Mouse (Mus musculus) liver, embryonic 16.5 days (tissue): ENCODE measurements around the gene Coq4. TPM values are rescaled to one million over a fixed set of nuclear protein-coding genes. Genes with fewer than 3 reads are reported as not detected.
A peak's percentile ranks its signal among the peaks of the same experiment; 100 is the strongest.

Source experiments
- ATAC-seq: fragments of 200-750 bp; cut with Nextera tagmentation; 2 replicates; pipeline ENCODE4 v1.8.0; 2017; ENCODE audit warnings: low read depth, mild to moderate bottlenecking, moderate number of reproducible peaks, moderate library complexity
- H3K27ac ChIP-seq: fragments of 300-500 bp; sonication (generic); 2 replicates; pipeline ENCODE4 v1.5.1; 2014; ENCODE audit warnings: mild to moderate bottlenecking, low read length
- H3K27me3 ChIP-seq: fragments of 300-500 bp; sonication (generic); 2 replicates; pipeline ENCODE4 v1.6.1; 2014; ENCODE audit warnings: low read depth, low read length, mixed read lengths; ENCODE audit not compliant: control insufficient read depth, insufficient read depth
- H3K36me3 ChIP-seq: fragments of 300-500 bp; sonication (generic); 2 replicates; pipeline ENCODE4 v1.6.1; 2014; ENCODE audit warnings: mild to moderate bottlenecking; ENCODE audit not compliant: control insufficient read depth, insufficient read depth
- H3K4me1 ChIP-seq: fragments of 300-500 bp; sonication (generic); 2 replicates; pipeline ENCODE4 v1.6.1; 2014; ENCODE audit warnings: low read depth, low read length, mixed read lengths; ENCODE audit not compliant: control insufficient read depth
- H3K4me2 ChIP-seq: fragments of 300-500 bp; sonication (generic); 2 replicates; pipeline ENCODE4 v1.6.1; 2014; ENCODE audit warnings: low read depth, low read length, mixed read lengths
- H3K4me3 ChIP-seq: fragments of 300-500 bp; sonication (generic); 2 replicates; pipeline ENCODE4 v1.5.1; 2014; ENCODE audit warnings: low read depth, mild to moderate bottlenecking, low read length
- H3K9ac ChIP-seq: fragments of 300-500 bp; sonication (generic); 2 replicates; pipeline ENCODE4 v1.6.1; 2014; ENCODE audit warnings: low read depth, low read length
- H3K9me3 ChIP-seq: fragments of 300-500 bp; sonication (generic); replicated peaks from 2 replicates; pipeline ENCODE4 v1.6.1; 2016; ENCODE audit warnings: low read length; ENCODE audit not compliant: control insufficient read depth
- WGBS: fragments of 180-500 bp; shearing (Covaris S2); extraction: QIAGEN DNeasy Blood & Tissue Kit; methylation state at CpG from one replicate; pipeline ENCODE4 v1.1.7; 2014; ENCODE audit not compliant: insufficient replicate concordance; 5-methylcytosine and 5-hydroxymethylcytosine counted together
- polyA plus RNA-seq: library from polyadenylated mRNA; unstranded; fragments of >200 nt; fragmentation: Nextera tagmentation; extraction: Ambion mirVana; gene quantifications from 2 replicates; pipeline ENCODE4 v1.2.1, GENCODE M21; 2015

Coq4 gene
- polyA plus RNA-seq, 1 experiment from 2014 or later = 10.1 TPM

DNA sequence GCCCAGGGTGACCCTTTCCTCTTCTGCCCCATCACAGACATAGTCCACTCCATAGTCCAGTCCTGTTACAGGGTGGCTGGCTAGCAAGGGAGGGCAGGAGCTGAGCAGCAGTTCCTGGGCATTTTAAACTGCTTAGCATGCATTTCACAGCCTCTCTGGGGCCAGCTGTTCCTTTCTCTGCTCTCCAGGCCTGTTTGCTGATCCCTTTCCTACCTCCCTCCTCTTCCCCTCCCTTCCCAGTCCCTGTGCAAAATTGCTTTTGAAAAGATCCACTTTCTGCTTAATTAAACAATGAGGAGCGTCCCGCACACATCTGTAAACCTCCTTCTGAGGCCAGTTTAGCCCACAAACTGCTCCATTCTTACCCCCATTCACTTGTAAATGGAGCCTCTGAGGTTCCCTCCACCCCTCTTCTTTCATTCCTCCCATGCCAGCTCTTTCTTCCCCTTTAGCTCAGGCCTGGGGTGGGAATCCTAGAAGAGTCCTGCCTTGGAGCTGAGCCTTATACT is 48.2 kb downstream of the Coq4 start:
- H3K4me2 ChIP-seq = no peak overlapping the region
- no peak overlapping the region for H3K4me3 ChIP-seq
- ATAC-seq = no peak
- no peak overlapping the region for H3K9ac ChIP-seq
- H3K36me3 ChIP-seq = no peaks in the 10 kb centered on the region
- no peaks in the 10 kb centered on the region for H3K4me1 ChIP-seq
- no peaks in the 10 kb centered on the region for H3K27me3 ChIP-seq
- no peaks in the 10 kb centered on the region for H3K9me3 ChIP-seq
- H3K27ac ChIP-seq = no peak overlapping the region
- 80% methylated on average over 2 of the region's 2 CpGs for WGBS

DNA sequence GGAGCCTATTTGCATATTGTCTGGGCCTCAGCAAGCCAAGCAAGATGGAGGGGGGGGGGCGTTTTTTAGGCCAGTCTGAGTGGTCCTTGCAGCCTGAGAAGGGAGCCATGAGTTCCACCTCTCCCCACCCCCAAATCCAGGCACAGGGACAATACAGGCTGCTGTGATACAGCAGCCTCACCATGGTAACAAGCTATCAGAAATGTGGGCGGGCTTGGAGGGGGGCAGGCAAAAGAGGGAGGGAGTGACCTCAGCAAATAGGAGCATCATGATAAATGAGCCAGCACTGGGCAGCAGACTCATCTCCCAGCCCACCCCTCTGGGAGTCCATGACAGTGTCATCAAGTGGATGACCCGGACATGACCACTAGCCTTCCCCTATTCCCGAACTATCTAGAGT is 52.2 kb downstream of the Coq4 start:
- ATAC-seq = no peak
- Histone ChIP-seq H3K27me3 (peaks cover 7% of the 10 kb centered on the region), H3K9me3 (no peaks in the 10 kb centered on the region), H3K4me3 (no peak overlapping the region), H3K9ac (no peak overlapping the region), H3K36me3 (peaks cover 12% of the 10 kb centered on the region), H3K4me1 (no peaks in the 10 kb centered on the region), H3K4me2 (no peak overlapping the region), H3K27ac (no peak overlapping the region)
- WGBS = 58% methylated on average over 4 of the region's 4 CpGs

DNA sequence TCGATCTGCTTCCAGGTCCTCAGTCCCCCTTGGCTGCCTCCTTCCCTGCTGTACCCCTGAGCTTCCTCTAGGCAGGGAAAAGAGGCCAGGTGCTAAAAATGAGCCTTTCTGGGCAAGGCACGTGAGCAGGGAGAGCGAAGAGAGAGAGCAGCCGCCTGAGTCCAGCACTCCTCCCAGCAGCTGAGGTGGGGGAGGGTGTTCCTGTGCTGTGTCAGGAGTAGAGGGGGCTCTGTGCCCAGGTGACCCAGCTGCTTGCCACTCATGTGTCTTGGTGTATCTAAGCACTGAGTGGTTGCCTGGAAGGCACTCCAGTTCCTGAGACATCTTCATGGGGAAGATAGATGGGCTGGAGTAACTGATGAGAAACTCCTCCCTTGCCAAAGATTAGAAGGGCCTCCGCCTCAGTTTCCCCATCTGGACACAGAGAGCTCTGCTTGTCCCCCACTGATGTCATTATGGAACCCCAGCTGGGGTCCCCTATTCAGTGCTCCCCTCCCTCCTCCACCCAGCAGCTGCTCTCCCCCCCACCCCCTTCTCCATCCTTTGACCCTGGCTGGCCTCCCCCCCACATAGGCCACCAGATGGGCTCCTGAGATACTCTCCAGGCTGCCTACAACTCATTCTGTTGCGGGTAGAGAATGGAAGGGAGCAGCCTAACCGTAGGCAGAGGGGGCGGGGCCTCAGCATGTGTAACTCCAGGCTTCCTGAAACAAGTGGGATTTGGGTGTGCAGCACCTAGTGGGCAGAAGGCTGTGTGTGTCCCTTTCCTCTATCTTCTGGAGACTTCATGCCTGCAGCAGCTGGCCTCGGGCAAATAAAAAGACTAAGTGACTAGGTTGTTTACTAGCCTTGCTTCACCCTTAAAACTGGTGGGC is 56.2 kb downstream of the Coq4 start:
- H3K27me3 ChIP-seq = peaks cover 27% of the 10 kb centered on the region
- 72% methylated on average over 9 of the region's 9 CpGs for WGBS

DNA sequence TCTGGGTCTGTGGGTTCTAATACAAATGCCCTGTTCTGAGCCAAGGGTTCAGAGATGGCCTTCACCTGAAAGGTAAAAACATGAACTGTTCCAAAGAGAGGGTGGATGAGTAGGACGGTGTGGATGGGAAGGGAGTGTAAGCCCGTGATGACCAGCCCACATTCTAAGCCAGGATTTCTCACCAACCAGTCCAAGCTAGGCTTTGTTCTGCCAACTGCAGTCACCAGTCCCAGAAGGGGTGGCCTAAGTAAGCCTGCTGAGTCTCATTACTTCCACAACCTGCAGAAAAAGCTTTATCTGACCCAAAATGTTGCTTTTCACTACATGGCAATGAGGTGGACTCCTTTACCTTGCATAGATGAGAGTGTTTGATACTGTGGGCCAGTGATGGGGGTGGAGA is 56.8 kb downstream of the Coq4 start:
- 79% methylated on average over 2 of the region's 2 CpGs for WGBS
- no peak for ATAC-seq
- H3K27ac ChIP-seq = no peak overlapping the region
- H3K27me3 ChIP-seq = peaks cover 27% of the 10 kb centered on the region
- H3K9me3 ChIP-seq = no peaks in the 10 kb centered on the region
- H3K9ac ChIP-seq = no peak overlapping the region
- H3K4me3 ChIP-seq = no peak overlapping the region
- H3K4me2 ChIP-seq = no peak overlapping the region
- no peaks in the 10 kb centered on the region for H3K4me1 ChIP-seq
- H3K36me3 ChIP-seq = peaks cover 12% of the 10 kb centered on the region

More for the DNA sequence above, 56.2 kb downstream of the Coq4 start:
- H3K4me3 ChIP-seq = no peak overlapping the region
- no peaks in the 10 kb centered on the region for H3K9me3 ChIP-seq
- H3K4me1 ChIP-seq = no peaks in the 10 kb centered on the region
- no peak for ATAC-seq
- H3K9ac ChIP-seq = no peak overlapping the region
- H3K27ac ChIP-seq = no peak overlapping the region
- no peak overlapping the region for H3K4me2 ChIP-seq
- peaks cover 12% of the 10 kb centered on the region for H3K36me3 ChIP-seq

DNA sequence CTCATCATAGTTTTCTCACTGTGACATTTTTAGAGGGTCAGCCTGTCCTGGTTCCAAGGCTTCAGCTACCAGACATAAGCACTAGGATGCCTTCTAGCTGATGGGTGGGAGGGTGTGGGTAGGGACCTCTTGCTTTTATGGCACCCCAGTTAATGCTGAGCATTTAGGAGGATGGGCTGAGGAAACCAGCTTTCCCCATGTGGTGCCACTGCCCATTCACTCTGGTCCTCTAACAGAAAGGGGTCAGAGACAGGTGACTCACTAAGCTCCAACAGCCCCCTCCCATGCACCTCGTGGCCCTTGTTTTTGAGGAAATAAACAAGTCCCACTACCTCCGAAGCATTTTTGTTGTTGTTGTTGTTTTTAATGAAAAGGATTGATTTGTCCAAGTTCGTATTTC is 57.4 kb downstream of the Coq4 start:
- Histone ChIP-seq H3K4me2 (no peak overlapping the region), H3K9ac (no peak overlapping the region), H3K4me1 (no peaks in the 10 kb centered on the region), H3K27me3 (peaks cover 27% of the 10 kb centered on the region), H3K4me3 (no peak overlapping the region), H3K27ac (no peak overlapping the region), H3K9me3 (no peaks in the 10 kb centered on the region), H3K36me3 (peaks cover 12% of the 10 kb centered on the region)
- 42% methylated on average over 3 of the region's 3 CpGs for WGBS
- no peak for ATAC-seq

DNA sequence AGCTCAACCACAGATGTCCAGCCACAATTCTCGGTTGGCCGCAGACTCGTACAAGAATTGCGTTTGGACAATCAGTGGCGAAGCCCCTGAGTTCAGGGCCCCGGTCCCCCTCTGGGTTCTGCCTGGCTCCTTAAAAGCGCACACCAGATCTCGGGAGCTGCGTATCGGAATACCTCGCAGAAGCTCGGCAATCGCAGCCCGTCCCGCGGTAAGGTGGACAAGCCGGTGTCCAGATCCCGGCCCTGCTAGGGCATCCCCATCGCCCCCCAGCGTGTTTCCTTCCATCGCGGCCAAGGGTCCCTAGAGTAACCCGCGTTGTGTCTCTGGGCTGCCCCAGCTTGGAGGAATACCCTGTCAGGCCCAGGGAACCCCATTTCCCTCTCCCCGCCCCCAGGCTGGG is 58.3 kb downstream of the Coq4 start:
- WGBS = 40% methylated on average over 25 of the region's 25 CpGs
- Histone ChIP-seq H3K4me1 (no peaks in the 10 kb centered on the region), H3K36me3 (peaks cover 12% of the 10 kb centered on the region), H3K9ac (no peak overlapping the region), H3K4me2 (peak overlapping the region; percentile 3; the same call in 1 of the 2 replicates), H3K27ac (no peak overlapping the region), H3K4me3 (no peak overlapping the region), H3K9me3 (no peaks in the 10 kb centered on the region), H3K27me3 (peaks cover 27% of the 10 kb centered on the region)
- ATAC-seq = no peak

DNA sequence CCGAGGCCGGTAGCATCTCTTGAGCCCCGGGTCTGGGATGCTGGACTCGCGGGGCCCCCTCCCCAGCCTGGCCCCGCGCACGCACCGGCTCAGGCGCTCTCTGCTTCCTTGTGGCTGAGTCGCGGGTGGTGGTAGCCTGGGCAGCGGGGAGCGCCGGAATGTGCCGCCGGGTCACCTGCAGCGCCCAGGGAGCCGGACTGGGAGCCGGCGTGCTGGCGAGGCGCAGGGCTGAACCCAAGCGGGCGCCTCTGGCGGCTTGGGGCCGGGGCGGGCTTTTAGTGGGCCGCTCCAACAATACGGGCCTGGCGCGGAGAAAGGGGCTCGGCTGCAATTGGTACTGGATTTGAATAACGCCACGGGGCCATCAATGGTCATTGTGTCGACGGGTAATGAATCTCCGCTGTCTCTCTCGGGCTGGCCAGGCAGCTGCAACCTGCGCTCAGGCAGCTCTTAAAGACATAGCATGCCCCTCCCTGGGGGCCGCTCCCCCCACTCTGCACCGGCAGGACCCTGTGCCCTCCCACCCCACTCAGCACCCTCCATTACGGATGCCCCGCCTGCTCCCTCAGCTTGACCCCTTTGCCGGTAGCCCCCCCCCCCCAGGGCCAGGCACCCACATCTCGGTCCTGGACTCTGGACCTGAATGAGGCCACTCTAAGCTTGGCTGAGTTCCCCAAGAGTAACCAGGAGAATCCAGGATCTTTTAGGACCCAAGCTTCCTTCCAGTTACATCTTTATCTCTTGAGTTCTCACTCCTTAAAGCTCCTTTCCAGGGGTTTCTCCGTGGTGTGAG is 59.0 kb downstream of the Coq4 start:
- H3K27ac ChIP-seq = no peak overlapping the region
- WGBS = 31% methylated on average over 47 of the region's 47 CpGs
- H3K4me2 ChIP-seq = peak overlapping the region; percentile 3; the same call in 1 of the 2 replicates
- H3K9me3 ChIP-seq = no peaks in the 10 kb centered on the region
- no peak for ATAC-seq
- no peak overlapping the region for H3K9ac ChIP-seq
- peaks cover 27% of the 10 kb centered on the region for H3K27me3 ChIP-seq
- H3K36me3 ChIP-seq = peaks cover 12% of the 10 kb centered on the region
- H3K4me3 ChIP-seq = no peak overlapping the region
- no peaks in the 10 kb centered on the region for H3K4me1 ChIP-seq

DNA sequence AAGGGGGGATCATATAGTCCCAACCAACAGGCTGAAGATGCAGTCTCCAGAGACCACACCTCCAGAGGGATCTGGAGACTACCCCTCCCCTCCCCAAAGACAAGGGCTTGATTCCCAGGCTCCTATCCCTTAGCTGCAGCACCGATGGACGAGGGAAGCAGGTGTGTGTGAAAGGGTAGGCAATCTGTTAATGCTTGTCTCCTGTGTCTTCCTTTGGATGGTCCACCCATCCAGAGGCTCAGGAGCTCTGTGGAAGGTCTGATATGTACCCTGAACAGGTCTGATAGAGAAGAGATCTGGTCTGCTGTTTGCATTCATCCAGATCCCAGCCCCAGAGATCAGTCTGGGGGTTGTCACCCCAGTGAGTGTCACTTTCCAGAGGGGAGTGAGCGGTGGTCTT is 59.6 kb downstream of the Coq4 start:
- ATAC-seq = no peak
- WGBS = 47% methylated on average over 3 of the region's 3 CpGs
- Histone ChIP-seq H3K4me1 (no peaks in the 10 kb centered on the region), H3K36me3 (peaks cover 10% of the 10 kb centered on the region), H3K9me3 (no peaks in the 10 kb centered on the region), H3K9ac (no peak overlapping the region), H3K27me3 (peaks cover 27% of the 10 kb centered on the region), H3K27ac (no peak overlapping the region), H3K4me3 (no peak overlapping the region), H3K4me2 (no peak overlapping the region)
